Mouse (Mus musculus) 3134 (cell line): ENCODE results near the gene Gm27179.
"Not testable (repeated sequence)": the region's sequence is repeated elsewhere in the genome, so short reads cannot be mapped to it uniquely, and the experiment has no call there.

ENCODE experiments used
- DNase-seq: peaks from one replicate; pipeline ENCODE4 v3.0.0-alpha.2; 2011; ENCODE audit warnings: low spot score; ENCODE audit not compliant: insufficient read length; ENCODE audit errors: extremely low read depth

Gene Gm27179

GRCm38 (mm10) chr14:69473941-69474646 lies 38.3 kb downstream of the Gm27179 start:
- not testable (repeated sequence) for DNase-seq

DNA sequence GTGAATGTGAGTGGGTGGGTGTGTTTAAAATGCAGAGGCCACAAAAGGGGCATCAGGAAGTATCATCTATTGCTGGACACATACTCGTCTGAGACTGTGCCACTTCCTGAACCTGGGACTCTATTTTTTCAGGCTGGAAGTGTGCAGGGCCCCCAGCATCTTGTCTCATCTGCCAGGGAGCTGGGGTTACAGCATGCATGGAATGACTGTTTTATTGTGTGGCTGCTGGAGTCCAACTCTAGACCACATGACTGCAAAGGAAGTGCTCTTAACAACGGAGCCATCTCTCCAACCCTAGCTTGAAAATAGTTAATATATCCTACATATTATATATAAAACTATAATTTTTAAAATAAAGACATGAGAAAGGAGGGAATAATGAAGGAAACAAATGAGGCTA lies 39.0 kb downstream of the Gm27179 start:
- DNase-seq: not testable (repeated sequence)

GRCm38 (mm10) chr14:69470122-69470708 lies 42.1 kb downstream of the Gm27179 start:
- DNase-seq: not testable (repeated sequence)

DNA sequence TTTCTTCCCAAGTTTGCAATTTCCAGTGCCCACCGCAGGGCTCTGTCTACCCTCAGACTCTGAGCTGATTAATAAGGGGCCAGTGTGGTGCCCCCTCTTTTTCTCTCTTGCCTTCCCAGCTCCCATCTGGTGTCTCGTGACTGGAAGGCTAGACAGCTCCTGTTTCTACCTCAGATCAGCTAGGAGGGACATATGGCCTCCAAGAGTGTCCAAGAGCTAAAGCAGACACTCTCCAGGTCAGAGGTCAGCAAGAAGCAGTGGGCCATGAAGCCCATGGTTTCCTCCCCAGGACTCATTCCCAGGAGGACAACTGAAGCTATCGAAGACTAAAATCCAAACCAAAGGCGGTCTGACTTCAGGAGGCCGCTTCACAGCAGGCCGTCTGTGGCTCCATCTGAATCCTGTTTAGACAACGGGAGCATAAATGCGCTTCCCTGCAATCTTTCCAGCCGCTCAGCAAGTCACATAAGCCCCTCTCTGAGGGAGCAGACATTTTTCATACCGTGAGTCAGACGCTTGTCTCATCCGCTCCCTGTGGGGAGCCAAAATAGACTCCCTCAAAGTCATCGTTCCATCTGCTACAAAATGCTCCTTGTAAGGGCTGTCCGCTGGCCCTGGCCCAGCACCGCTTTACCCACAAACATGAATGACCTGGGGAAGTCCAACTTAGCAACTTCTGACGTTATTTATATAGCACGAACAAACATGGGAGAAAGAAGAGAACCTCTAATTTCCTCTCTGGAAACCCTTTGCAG lies 44.6 kb downstream of the Gm27179 start:
- DNase-seq: not testable (repeated sequence)

DNA sequence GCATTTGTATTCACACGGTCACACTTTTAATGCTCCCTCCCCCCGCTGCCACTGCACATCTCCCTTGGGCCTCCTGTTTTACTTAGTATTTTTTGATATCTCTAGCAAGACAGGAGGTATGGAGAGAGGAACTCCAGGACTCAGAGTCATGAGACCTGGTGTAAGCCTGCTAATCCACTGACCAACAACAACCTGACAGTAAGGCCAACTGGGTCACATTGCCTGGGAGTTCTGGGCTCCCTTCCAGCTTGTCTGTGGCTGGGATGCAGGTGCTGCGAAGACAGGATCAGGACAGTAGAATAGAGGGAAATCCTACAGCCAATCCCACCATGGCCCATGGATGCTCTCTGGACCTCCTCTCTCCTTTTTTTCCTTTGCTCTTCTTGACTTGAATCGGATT lies 47.9 kb downstream of the Gm27179 start:
- not testable (repeated sequence) for DNase-seq
